Comparison of ENCODE assay signal across 31 mouse cellular contexts in genomic region chr6:29084401-29084800, GRCm38 (mm10). TPM values are rescaled to one million over a fixed set of nuclear protein-coding genes. Genes with fewer than 3 reads are reported as not detected.
DNase-seq lines count a peak whose midpoint lies in the region; ATAC-seq and TF ChIP-seq lines count a peak whose summit lies in the region.
"Had no signal": no experiment of that assay in that cellular context is flagged by ENCODE, and none has a peak within 500 bp of the region (broad histone marks: within the 10 kb centered on the region; RNA-seq: fewer than 3 reads in every experiment).

No protein-coding gene starts in this region.

- TF ChIP-seq POLR2A in kidney, adult 2 months (IDR thresholded peaks at IDR 0.05; ENCODE audit: low read depth, low read length): no peak

- peak overlapping the region; percentile 10 for H3K4me2 ChIP-seq in kidney, embryonic 15.5 days
- no peak overlapping the region for H3K4me2 ChIP-seq in embryonic facial prominence, embryonic 11.5 days (ENCODE audit: low read depth, low read length)
- H3K4me2 ChIP-seq: embryonic facial prominence, embryonic 13.5 days; forebrain, embryonic 12.5 days; forebrain, embryonic 15.5 days; heart, embryonic 12.5 days; heart, embryonic 15.5 days; hindbrain, embryonic 15.5 days had no signal

- no peak for TF ChIP-seq CTCF in kidney, adult 2 months (conservative IDR thresholded peaks at IDR 0.05; ENCODE audit: insufficient read depth, insufficient read length, low read depth, low read length)

- H3K4me1 ChIP-seq in kidney, embryonic 15.5 days: peaks cover 9% of the 10 kb centered on the region
- no peaks in the 10 kb centered on the region for H3K4me1 ChIP-seq in kidney, adult 2 months (ENCODE audit: control insufficient read depth, insufficient read depth, low read length)
- no peaks in the 10 kb centered on the region for H3K4me1 ChIP-seq in embryonic facial prominence, embryonic 11.5 days (ENCODE audit: control insufficient read depth, insufficient read depth, low read length)
- H3K4me1 ChIP-seq: forebrain, embryonic 12.5 days; heart, embryonic 12.5 days; heart, embryonic 15.5 days; hindbrain, embryonic 15.5 days had no signal

- H3K9ac ChIP-seq in kidney, embryonic 15.5 days: no peak overlapping the region
- H3K9ac ChIP-seq in embryonic facial prominence, embryonic 11.5 days (replicated peaks; ENCODE audit: low read length): no peak overlapping the region
- H3K9ac ChIP-seq: embryonic facial prominence, embryonic 13.5 days; forebrain, embryonic 12.5 days; forebrain, embryonic 15.5 days; heart, embryonic 12.5 days; heart, embryonic 15.5 days; hindbrain, embryonic 15.5 days had no signal

- no peaks in the 10 kb centered on the region for H3K27me3 ChIP-seq in kidney, embryonic 15.5 days
- H3K27me3 ChIP-seq in kidney, adult 2 months (replicated peaks; ENCODE audit: control insufficient read depth, insufficient read depth, low read length): no peaks in the 10 kb centered on the region; the same call in 1 of the 2 replicates
- H3K27me3 ChIP-seq in embryonic facial prominence, embryonic 11.5 days (ENCODE audit: control insufficient read depth, insufficient read depth, low read length): no peaks in the 10 kb centered on the region
- H3K27me3 ChIP-seq: forebrain, embryonic 12.5 days; forebrain, embryonic 15.5 days; heart, embryonic 12.5 days; heart, embryonic 15.5 days; hindbrain, embryonic 15.5 days; Patski had no signal

- peak; percentile 59 for ATAC-seq in kidney, embryonic 15.5 days (replicated peaks; ENCODE audit: low FRiP score)
- no peak for ATAC-seq in embryonic facial prominence, embryonic 11.5 days (replicated peaks; ENCODE audit: insufficient number of reproducible peaks, low FRiP score, low TSS enrichment, low read depth)
- ATAC-seq: forebrain, embryonic 15.5 days; Patski had no signal

- no peaks in the 10 kb centered on the region for H3K36me3 ChIP-seq in kidney, embryonic 15.5 days
- H3K36me3 ChIP-seq in kidney, adult 2 months (ENCODE audit: control insufficient read depth, insufficient read depth, low read length): no peaks in the 10 kb centered on the region
- no peaks in the 10 kb centered on the region for H3K36me3 ChIP-seq in embryonic facial prominence, embryonic 11.5 days (replicated peaks; ENCODE audit: control insufficient read depth, insufficient read depth, low read depth, low read length)
- H3K36me3 ChIP-seq: embryonic facial prominence, embryonic 13.5 days; forebrain, embryonic 12.5 days; forebrain, embryonic 15.5 days; G1E; heart, embryonic 12.5 days; heart, embryonic 15.5 days; hindbrain, embryonic 15.5 days had no signal

- no peak overlapping the region for H3K27ac ChIP-seq in kidney, embryonic 15.5 days
- no peak overlapping the region for H3K27ac ChIP-seq in kidney, adult 2 months (ENCODE audit: insufficient read depth, low read depth, low read length)
- no peak overlapping the region for H3K27ac ChIP-seq in embryonic facial prominence, embryonic 11.5 days (replicated peaks; ENCODE audit: low read depth, low read length)
- H3K27ac ChIP-seq: embryonic facial prominence, embryonic 13.5 days; forebrain, embryonic 12.5 days; forebrain, embryonic 15.5 days; heart, embryonic 15.5 days; hindbrain, embryonic 15.5 days had no signal

- DNase-seq in embryo, embryonic 10.5 days (ENCODE audit: low spot score): peak; percentile 31
- DNase-seq in embryo, embryonic 11 days: no peak
- DNase-seq in kidney, adult 2 months: no peak
- peak; percentile 51 for DNase-seq in R1 (ENCODE audit: low read depth, low spot score)
- peak; percentile 41 for DNase-seq in embryonic facial prominence, embryonic 11.5 days (ENCODE audit: low spot score)
- DNase-seq in adrenal gland, adult (ENCODE audit: inconsistent age in 2 of 2, low spot score in 1 of 2): no peak
- DNase-seq: adrenal gland, adult 8-10 months; adrenal gland, postnatal 25 days; B cell, adult 2 months; cerebellum, adult 11-12 months; cerebellum, adult 8-10 months; cerebellum, postnatal 10 days; cerebellum, postnatal 36 days; gastrocnemius, postnatal 25 days; heart, adult 18-20 months; heart, postnatal 10 days; heart, postnatal 36 days had no signal

- H3K9me3 ChIP-seq in kidney, embryonic 15.5 days (replicated peaks): no peaks in the 10 kb centered on the region
- H3K9me3 ChIP-seq in embryonic facial prominence, embryonic 11.5 days (replicated peaks; ENCODE audit: control insufficient read depth, low read length): no peaks in the 10 kb centered on the region
- H3K9me3 ChIP-seq: embryonic facial prominence, embryonic 13.5 days; forebrain, embryonic 12.5 days; forebrain, embryonic 15.5 days; G1E; heart, embryonic 12.5 days; heart, embryonic 15.5 days; hindbrain, embryonic 15.5 days had no signal

- no peak overlapping the region; the same call in 1 of the 2 replicates for H3K4me3 ChIP-seq in kidney, embryonic 15.5 days (replicated peaks)
- H3K4me3 ChIP-seq in kidney, adult 2 months (ENCODE audit: insufficient read depth, low read depth, low read length): no peak overlapping the region
- no peak overlapping the region for H3K4me3 ChIP-seq in embryonic facial prominence, embryonic 11.5 days (ENCODE audit: low read depth, low read length)
- H3K4me3 ChIP-seq: embryonic facial prominence, embryonic 13.5 days; erythroblast, embryonic 14.5 days; forebrain, embryonic 12.5 days; forebrain, embryonic 15.5 days; heart, embryonic 12.5 days; heart, embryonic 15.5 days; hindbrain, embryonic 15.5 days had no signal

- 44% methylated on average over 7 of the region's 7 CpGs for WGBS in kidney, embryonic 15.5 days
- 49% methylated on average over 7 of the region's 7 CpGs for WGBS in kidney, adult 2 months
- WGBS in embryonic facial prominence, embryonic 11.5 days: 52% methylated on average over 7 of the region's 7 CpGs

RNA-seq across cellular contexts. Expression of gene Lep, which starts 24.4 kb away (rescaled TPM):
- not detected in 2 replicates for polyA plus RNA-seq in kidney, embryonic 15.5 days (2015; fragmentation: Nextera tagmentation; extraction: Ambion mirVana)
- polyA plus RNA-seq in kidney, adult 2 months (2012; rRNA removed): 1.4 and 2.6 TPM in 2 replicates
- not detected in 2 replicates for polyA plus RNA-seq in embryonic facial prominence, embryonic 11.5 days (2014; fragmentation: Nextera tagmentation; extraction: Ambion mirVana)
- polyA plus RNA-seq: brain, embryonic 14.5 days; cortical plate, adult 2 months; embryonic facial prominence, embryonic 13.5 days; erythroblast, embryonic 14.5 days; forebrain, embryonic 12.5 days; forebrain, embryonic 15.5 days; G1E; heart, embryonic 12.5 days; heart, embryonic 15.5 days; hindbrain, embryonic 11.5 days; hindbrain, embryonic 15.5 days; intestine, embryonic 14.5 days had no signal

Comparison
In these comparisons a context has a peak if more than half of its experiments do, and no peak if none do; other contexts are left out.
1. DNase-seq: peak in embryo, embryonic 10.5 days (single experiment), R1 (single experiment) and embryonic facial prominence, embryonic 11.5 days (single experiment); none in embryo, embryonic 11 days (single experiment), kidney, adult 2 months (single experiment) and adrenal gland, adult (0 of 2).